8 mouse cellular contexts compared by ENCODE assay signal in the genomic region with DNA sequence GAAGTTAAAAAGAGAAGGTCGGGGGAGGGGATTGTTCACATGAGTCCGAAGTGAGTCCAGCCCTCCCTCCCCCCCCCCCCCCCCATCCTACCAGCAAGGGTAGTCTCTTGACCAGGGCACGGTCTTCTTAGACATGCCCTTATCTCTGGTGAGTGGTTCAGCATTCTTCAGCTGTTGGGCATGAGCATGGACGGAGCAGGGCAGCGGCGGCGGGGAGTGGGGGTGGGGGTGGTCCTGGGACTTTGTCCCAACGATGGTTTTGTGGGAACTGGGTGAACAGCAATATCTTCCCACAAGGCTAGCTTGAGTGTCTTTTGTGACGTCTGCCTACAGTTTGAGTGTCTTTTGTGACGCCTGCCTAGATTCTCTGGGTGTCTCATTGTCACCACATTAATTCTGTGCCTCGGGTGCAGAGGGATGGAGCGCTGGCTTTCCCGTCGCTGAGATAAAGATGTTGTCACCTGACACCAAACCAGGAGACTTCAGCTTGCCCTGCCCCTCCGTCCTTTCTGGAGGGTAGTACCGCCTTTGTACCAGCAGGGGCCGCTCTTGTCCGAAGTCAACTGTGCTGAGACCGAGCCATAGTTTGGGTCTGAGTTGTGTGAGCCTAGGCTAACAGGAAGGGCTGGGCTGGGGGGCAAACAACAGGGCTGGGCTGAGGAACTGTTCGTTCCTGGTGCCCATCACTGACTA. TPM values are rescaled to one million over a fixed set of nuclear protein-coding genes. Genes with fewer than 3 reads are reported as not detected.
DNase-seq lines count a peak whose midpoint lies in the region; ATAC-seq lines count a peak whose summit lies in the region.

No protein-coding gene starts in this region.

- H3K9ac ChIP-seq in hindbrain, embryonic 15.5 days = peak overlapping the region; percentile 26

- DNase-seq in R1 (ENCODE audit: low read depth, low spot score) = peak; percentile 94
- DNase-seq in cerebellum, postnatal 14 days = peak; percentile 95
- DNase-seq in frontal cortex, postnatal 36 days (ENCODE audit: low spot score in 2 of 2) = peak; percentile 91 to 93
- peak; percentile 85 for DNase-seq in left cerebral cortex, adult 11 months (ENCODE audit: low spot score)
- peak; percentile 89 to 94 for DNase-seq in lung, postnatal 4 days
- DNase-seq in retina, postnatal 1 day = peak; percentile 90
- DNase-seq in urinary bladder, adult 18-20 months (ENCODE audit: low spot score in 2 of 2) = peak; percentile 78 to 80

- H3K27ac ChIP-seq in hindbrain, embryonic 15.5 days (replicated peaks) = no peak overlapping the region

- H3K4me2 ChIP-seq in hindbrain, embryonic 15.5 days = peak overlapping the region; percentile 58

- H3K27me3 ChIP-seq in hindbrain, embryonic 15.5 days = no peaks in the 10 kb centered on the region

- peaks cover 15% of the 10 kb centered on the region for H3K4me1 ChIP-seq in hindbrain, embryonic 15.5 days (replicated peaks)

- peak; percentile 88 for ATAC-seq in hindbrain, embryonic 15.5 days (ENCODE audit: low FRiP score, low read depth)

- 2% methylated on average over 20 of the region's 20 CpGs for WGBS in hindbrain, embryonic 15.5 days

- no peaks in the 10 kb centered on the region for H3K36me3 ChIP-seq in hindbrain, embryonic 15.5 days

- H3K4me3 ChIP-seq in hindbrain, embryonic 15.5 days = peak overlapping the region; percentile 26

- H3K9me3 ChIP-seq in hindbrain, embryonic 15.5 days = no peaks in the 10 kb centered on the region

RNA-seq across cellular contexts. Expression of a gene that starts 1.4 kb away (rescaled TPM):
- 121 and 129 TPM in 2 replicates for polyA plus RNA-seq in hindbrain, embryonic 15.5 days (2015; fragmentation: Nextera tagmentation; extraction: Ambion mirVana)

RNA-seq across cellular contexts. Expression of a gene that starts 31.5 kb away (rescaled TPM):
- 146 and 149 TPM in 2 replicates for polyA plus RNA-seq in hindbrain, embryonic 15.5 days (2015; fragmentation: Nextera tagmentation; extraction: Ambion mirVana)

RNA-seq across cellular contexts. Expression of a gene that starts 45.7 kb away (rescaled TPM):
- not detected in 2 replicates for polyA plus RNA-seq in hindbrain, embryonic 15.5 days (2015; fragmentation: Nextera tagmentation; extraction: Ambion mirVana)

RNA-seq across cellular contexts. Expression of a gene that starts 53.7 kb away (rescaled TPM):
- 43.6 and 47.7 TPM in 2 replicates for polyA plus RNA-seq in hindbrain, embryonic 15.5 days (2015; fragmentation: Nextera tagmentation; extraction: Ambion mirVana)

RNA-seq across cellular contexts. Expression of a gene that starts 54.3 kb away (rescaled TPM):
- 201 and 205 TPM in 2 replicates for polyA plus RNA-seq in hindbrain, embryonic 15.5 days (2015; fragmentation: Nextera tagmentation; extraction: Ambion mirVana)
